In the genomic region with DNA sequence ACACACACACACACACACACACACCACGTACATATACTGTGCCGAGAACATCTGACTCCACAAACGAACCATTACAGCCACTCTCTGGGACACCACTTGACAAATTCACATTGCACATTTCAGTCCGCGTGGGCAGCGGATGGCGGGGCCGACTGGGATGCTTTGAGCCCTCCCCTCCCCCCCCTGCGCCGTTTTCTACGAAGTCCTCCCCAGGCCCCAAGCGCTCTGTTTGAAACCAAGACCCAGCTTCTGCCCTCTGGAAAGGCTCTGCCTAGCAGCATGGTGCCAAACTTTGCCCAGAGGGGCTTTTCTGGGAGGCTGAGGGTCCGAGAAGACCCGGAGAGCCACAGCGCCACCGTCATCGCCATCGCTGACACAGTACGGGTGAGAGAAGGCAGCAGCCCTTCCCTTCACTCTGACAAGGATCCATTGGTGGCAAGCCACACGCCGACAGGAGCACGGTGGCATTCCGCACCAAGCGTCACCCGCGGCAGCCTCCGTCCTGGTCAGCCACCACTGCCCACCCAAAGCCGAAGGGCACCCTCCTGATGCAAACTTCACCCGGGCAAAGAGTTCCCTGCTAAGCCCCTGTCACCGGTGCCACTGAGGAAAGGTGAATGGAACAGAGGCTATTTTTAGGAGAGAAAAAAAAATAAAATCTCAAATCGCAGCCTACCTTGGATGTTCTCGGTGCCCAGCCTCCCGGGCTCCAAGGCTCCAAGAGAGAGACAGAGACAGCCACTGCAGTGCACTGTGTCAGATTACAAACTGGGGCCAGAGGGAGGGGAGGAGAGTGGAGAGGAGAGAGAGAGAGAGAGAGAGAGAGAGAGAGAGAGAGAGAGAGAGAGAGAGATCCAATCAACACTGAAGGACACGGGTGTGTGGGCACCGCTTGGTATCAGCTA, we compare ENCODE assay signal across 9 mouse cellular contexts. TPM values are rescaled to one million over a fixed set of nuclear protein-coding genes. Genes with fewer than 3 reads are reported as not detected.
DNase-seq lines count a peak whose midpoint lies in the region; ATAC-seq lines count a peak whose summit lies in the region.
"Had no signal": no experiment of that assay in that cellular context is flagged by ENCODE, and none has a peak within 500 bp of the region (broad histone marks: within the 10 kb centered on the region; RNA-seq: fewer than 3 reads in every experiment).

No protein-coding gene starts in this region.

- DNase-seq in heart, embryonic 10.5 days (ENCODE audit: low spot score): no peak
- DNase-seq in heart, postnatal 10 days: no peak
- DNase-seq in brain, adult 2 months (ENCODE audit: low read depth, low spot score): peak; percentile 73
- peak; percentile 51 for DNase-seq in hindbrain, embryonic 14.5 days (ENCODE audit: low spot score)
- no peak for DNase-seq in gastrocnemius, postnatal 36 days
- no peak for DNase-seq in kidney, postnatal 14 days

- peaks cover 41% of the 10 kb centered on the region for H3K27me3 ChIP-seq in heart, embryonic 10.5 days (ENCODE audit: insufficient read depth, poor library complexity, severe bottlenecking)
- no peaks in the 10 kb centered on the region for H3K27me3 ChIP-seq in hindbrain, embryonic 14.5 days (ENCODE audit: control insufficient read depth, insufficient read depth, low read length)
- H3K27me3 ChIP-seq in liver, embryonic 15.5 days: peaks cover 20% of the 10 kb centered on the region
- H3K27me3 ChIP-seq in stomach, embryonic 15.5 days (replicated peaks): peaks cover 5% of the 10 kb centered on the region

- H3K27ac ChIP-seq in heart, embryonic 10.5 days: peak overlapping the region; percentile 59; the same call in 1 of the 2 replicates
- H3K27ac ChIP-seq in hindbrain, embryonic 14.5 days: peak overlapping the region; percentile 91
- H3K27ac ChIP-seq in liver, embryonic 15.5 days (replicated peaks): no peak overlapping the region
- H3K27ac ChIP-seq in stomach, embryonic 15.5 days: no peak overlapping the region

- no peaks in the 10 kb centered on the region for H3K36me3 ChIP-seq in heart, embryonic 10.5 days
- no peaks in the 10 kb centered on the region for H3K36me3 ChIP-seq in hindbrain, embryonic 14.5 days (replicated peaks; ENCODE audit: control insufficient read depth, insufficient read depth)
- no peaks in the 10 kb centered on the region for H3K36me3 ChIP-seq in liver, embryonic 15.5 days (replicated peaks)
- no peaks in the 10 kb centered on the region for H3K36me3 ChIP-seq in stomach, embryonic 15.5 days

- peaks cover 21% of the 10 kb centered on the region for H3K4me1 ChIP-seq in heart, embryonic 10.5 days
- H3K4me1 ChIP-seq in hindbrain, embryonic 14.5 days (replicated peaks; ENCODE audit: control insufficient read depth, insufficient read depth, low read length): peaks cover 12% of the 10 kb centered on the region; the same call in 1 of the 2 replicates
- no peaks in the 10 kb centered on the region for H3K4me1 ChIP-seq in liver, embryonic 15.5 days (replicated peaks)
- H3K4me1 ChIP-seq in stomach, embryonic 15.5 days: peaks cover 3% of the 10 kb centered on the region; the same call in 1 of the 2 replicates

- H3K4me2 ChIP-seq in hindbrain, embryonic 14.5 days (replicated peaks): peak overlapping the region; percentile 78
- H3K4me2 ChIP-seq in liver, embryonic 15.5 days: peak overlapping the region; percentile 25
- H3K4me2 ChIP-seq in stomach, embryonic 15.5 days: peak overlapping the region; percentile 51

- H3K9me3 ChIP-seq in heart, embryonic 10.5 days: 0 out of 2 replicates have a peak, but pooled peaks cover 2% of the 10 kb centered on the region
- peaks cover 7% of the 10 kb centered on the region; the same call in 1 of the 2 replicates for H3K9me3 ChIP-seq in hindbrain, embryonic 14.5 days (ENCODE audit: control insufficient read depth, low read length)
- no peaks in the 10 kb centered on the region for H3K9me3 ChIP-seq in liver, embryonic 15.5 days (replicated peaks)
- H3K9me3 ChIP-seq in stomach, embryonic 15.5 days: no peaks in the 10 kb centered on the region

- intact Hi-C loops in heart, postnatal 10 days (cut with DNase I): no loop called here
- intact Hi-C loops in gastrocnemius, postnatal 36 days (cut with DNase I): no loop called here

- WGBS in heart, embryonic 10.5 days: 2% methylated on average over 35 of the region's 35 CpGs
- WGBS in hindbrain, embryonic 14.5 days: 1% methylated on average over 34 of the region's 35 CpGs
- WGBS in liver, embryonic 15.5 days (ENCODE audit: insufficient replicate concordance): 3% methylated on average over 35 of the region's 35 CpGs
- under 1% methylated on average over 35 of the region's 35 CpGs for WGBS in stomach, embryonic 15.5 days

- H3K9ac ChIP-seq in hindbrain, embryonic 14.5 days: peak overlapping the region; percentile 85
- H3K9ac ChIP-seq in liver, embryonic 15.5 days: no peak overlapping the region
- no peak overlapping the region for H3K9ac ChIP-seq in stomach, embryonic 15.5 days

- peak overlapping the region; percentile 63 for H3K4me3 ChIP-seq in heart, embryonic 10.5 days
- peak overlapping the region; percentile 52 for H3K4me3 ChIP-seq in hindbrain, embryonic 14.5 days (replicated peaks; ENCODE audit: low read length)
- no peak overlapping the region for H3K4me3 ChIP-seq in liver, embryonic 15.5 days (replicated peaks)
- peak overlapping the region; percentile 19; the same call in 1 of the 2 replicates for H3K4me3 ChIP-seq in stomach, embryonic 15.5 days (replicated peaks)
- H3K4me3 ChIP-seq: myocyte had no signal

- ATAC-seq in hindbrain, embryonic 14.5 days (ENCODE audit: low FRiP score): peak; percentile 59
- no peak for ATAC-seq in liver, embryonic 15.5 days (ENCODE audit: insufficient read depth)
- ATAC-seq in stomach, embryonic 15.5 days (ENCODE audit: insufficient read depth, low FRiP score, low read depth): no peak; the same call in 1 of the 2 replicates

RNA-seq across cellular contexts. Expression of gene Rimbp2, which starts 0.7 kb away (rescaled TPM):
- 0.20 and 0.55 TPM in 2 replicates for polyA plus RNA-seq in heart, embryonic 10.5 days (2016; fragmentation: Nextera tagmentation; extraction: Ambion mirVana)
- total RNA-seq in heart, postnatal 10 days (2021): under 1 TPM in 1 of 2 experiments, not detected in 1; 0.07 TPM
- 8.1 and 8.9 TPM in 2 replicates for polyA plus RNA-seq in hindbrain, embryonic 14.5 days (2014; fragmentation: Nextera tagmentation; extraction: Ambion mirVana)
- polyA plus RNA-seq in liver, embryonic 15.5 days (2015; fragmentation: Nextera tagmentation; extraction: Ambion mirVana): not detected in 2 replicates
- 0.63 and 0.95 TPM in 2 replicates for polyA plus RNA-seq in stomach, embryonic 15.5 days (2015; fragmentation: Nextera tagmentation; extraction: Ambion mirVana)
- total RNA-seq in gastrocnemius, postnatal 36 days (2021): not detected
- polyA plus RNA-seq: myocyte had no signal

RNA-seq across cellular contexts. Expression of gene Stx2, which starts 55.8 kb away (rescaled TPM):
- 19.8 and 23.9 TPM in 2 replicates for polyA plus RNA-seq in heart, embryonic 10.5 days (2016; fragmentation: Nextera tagmentation; extraction: Ambion mirVana)
- total RNA-seq in heart, postnatal 10 days (2021): 10 to 100 TPM; 20.0 to 23.2 TPM
- polyA plus RNA-seq in hindbrain, embryonic 14.5 days (2014; fragmentation: Nextera tagmentation; extraction: Ambion mirVana): 15.0 and 15.2 TPM in 2 replicates
- polyA plus RNA-seq in liver, embryonic 15.5 days (2015; fragmentation: Nextera tagmentation; extraction: Ambion mirVana): 65.5 and 65.6 TPM in 2 replicates
- 26.3 and 34.6 TPM in 2 replicates for polyA plus RNA-seq in stomach, embryonic 15.5 days (2015; fragmentation: Nextera tagmentation; extraction: Ambion mirVana)
- 1 to 10 TPM; 7.6 to 8.4 TPM for total RNA-seq in gastrocnemius, postnatal 36 days (2021)

Comparison
In these comparisons a context has a peak if more than half of its experiments do, and no peak if none do; other contexts are left out.
1. DNase-seq: peak in brain, adult 2 months (single experiment) and hindbrain, embryonic 14.5 days (single experiment); none in heart, embryonic 10.5 days (single experiment), heart, postnatal 10 days (0 of 2), gastrocnemius, postnatal 36 days (0 of 2) and kidney, postnatal 14 days (single experiment).
2. H3K27ac ChIP-seq: peak in heart, embryonic 10.5 days (single experiment) and hindbrain, embryonic 14.5 days (single experiment); none in liver, embryonic 15.5 days (single experiment) and stomach, embryonic 15.5 days (single experiment).
3. H3K4me2 ChIP-seq: peak in every context shown above with its lines; median percentile 78 in hindbrain, embryonic 14.5 days; 51 in stomach, embryonic 15.5 days; 25 in liver, embryonic 15.5 days.